Mouse (Mus musculus) megakaryocyte progenitor cell, adult 5-6 weeks (primary cell): ENCODE data around the gene Atxn7l3. TPM values are rescaled to one million over a fixed set of nuclear protein-coding genes. Genes with fewer than 3 reads are reported as not detected.
A peak's percentile ranks its signal among the peaks of the same experiment; 100 is the strongest.
"Not testable (repeated sequence)": the region's sequence is repeated elsewhere in the genome, so short reads cannot be mapped to it uniquely, and the experiment has no call there.

Source experiments
- ATAC-seq: replicated peaks from 2 replicates; pipeline ENCODE4 v1.8.0; 2016; ENCODE audit warnings: mild to moderate bottlenecking, moderate TSS enrichment, inconsistent platforms; ENCODE audit not compliant: poor library complexity
- total RNA-seq, 2 experiments: library from RNA; stranded (forward) in 1 of 2; stranded (reverse) in 1 of 2; fragments of 157-497, 149-512 nt in 1 of 2; fragments of 200-1000 nt in 1 of 2; gene quantifications; 2 replicates each; pipeline versions ENCODE4 v1.2.3 to v1.2.4; 2015 to 2017

Gene Atxn7l3
- total RNA-seq, 2 experiments from 2014 or later: 19.1 to 25.6 TPM

DNA sequence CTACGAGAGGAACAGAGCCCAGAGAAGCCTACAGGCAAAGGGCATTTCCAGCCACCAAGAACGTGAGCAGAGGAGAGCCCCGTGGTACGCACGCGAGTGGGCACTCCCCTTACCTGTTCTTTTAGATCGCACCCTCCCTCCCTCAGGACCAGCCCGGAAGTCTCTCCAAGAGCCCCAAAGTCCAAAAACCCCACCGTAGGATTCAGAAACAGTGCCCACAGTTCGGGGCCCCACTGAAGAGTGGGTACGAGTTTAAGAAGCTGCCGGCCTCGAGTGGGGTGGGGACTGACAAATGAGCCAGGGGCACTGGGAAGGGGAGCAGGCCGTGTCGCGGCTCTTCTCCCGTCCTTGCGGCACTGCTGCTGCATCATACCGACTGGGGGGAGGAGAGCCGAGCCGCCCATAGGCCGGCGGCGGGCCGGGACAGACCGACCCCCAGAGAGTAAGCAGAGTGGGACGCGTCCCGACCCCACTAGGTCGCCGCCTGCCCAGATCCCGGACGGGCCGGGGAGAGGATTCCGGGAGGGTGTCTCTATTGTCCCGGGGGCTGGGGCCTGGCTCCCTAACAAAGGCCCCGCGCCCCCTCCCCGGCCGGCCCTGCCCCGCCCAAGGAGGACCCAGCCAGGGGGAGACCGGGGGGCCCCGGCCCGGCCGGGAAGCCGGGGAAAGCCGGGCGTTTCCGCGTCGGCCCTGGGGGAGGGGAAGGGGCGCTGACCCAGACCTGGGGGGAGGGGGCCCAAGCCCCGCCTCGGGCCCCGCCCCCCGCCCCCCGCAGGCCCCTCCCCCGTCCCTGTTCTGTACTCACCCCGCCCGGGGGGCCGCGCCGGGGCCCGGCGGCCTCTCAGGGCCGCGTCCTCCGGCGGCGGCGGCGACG is 596 bp downstream of the Atxn7l3 start:
- ATAC-seq: no peak

DNA sequence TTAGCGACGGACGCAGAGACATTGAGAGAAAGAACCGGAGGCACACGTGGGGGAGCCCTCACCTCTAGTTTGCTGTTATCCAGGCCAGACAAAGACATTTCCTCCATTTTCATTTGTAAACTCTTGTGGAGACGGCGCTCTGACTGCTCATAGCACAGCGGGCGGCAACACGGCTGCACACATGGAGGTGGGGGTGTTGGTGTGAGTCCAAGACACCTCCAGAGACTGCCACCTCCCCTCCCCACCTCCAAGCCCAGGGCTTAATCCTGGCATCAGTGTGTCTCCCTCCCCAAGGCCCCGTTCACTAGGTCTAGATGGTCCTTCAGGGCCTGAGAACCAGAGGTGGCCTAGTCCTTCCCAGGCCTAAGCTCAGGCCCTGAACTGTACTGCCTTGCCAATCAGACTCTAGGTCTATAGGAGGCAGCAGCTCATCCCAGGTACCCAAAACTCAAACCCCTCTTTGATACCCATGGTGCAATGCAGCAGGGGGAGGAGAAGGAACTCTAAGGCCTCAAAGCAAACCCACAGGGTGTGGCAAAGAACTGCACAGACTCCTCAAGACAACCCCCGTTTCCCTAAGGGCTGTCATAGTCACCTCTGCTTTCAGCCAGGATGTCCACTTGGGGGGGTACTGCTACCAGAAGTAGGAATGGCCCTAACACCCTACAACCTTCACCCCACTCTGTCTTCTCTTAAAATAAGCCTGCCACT is 1.4 kb downstream of the Atxn7l3 start:
- peak; percentile 33 for ATAC-seq

DNA sequence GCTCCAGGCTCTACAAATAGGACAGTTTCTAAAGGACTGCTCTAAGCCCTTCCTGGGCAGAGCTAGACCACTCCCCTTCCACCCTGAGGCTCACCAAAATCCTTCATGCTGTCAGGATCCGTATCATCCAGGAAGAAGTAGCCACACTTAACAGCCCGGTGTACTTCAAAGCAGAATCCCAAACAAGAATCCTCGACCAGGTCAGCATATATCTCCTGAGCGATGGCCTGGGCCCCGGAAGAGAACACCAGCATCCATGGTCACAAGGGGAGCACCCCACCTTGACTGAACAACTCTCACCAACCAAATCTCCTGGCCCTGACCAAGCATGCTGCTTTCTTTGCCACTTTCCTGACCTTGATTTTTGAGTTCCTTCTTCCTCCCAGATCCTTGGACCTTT is 2.0 kb downstream of the Atxn7l3 start:
- no peak for ATAC-seq

DNA sequence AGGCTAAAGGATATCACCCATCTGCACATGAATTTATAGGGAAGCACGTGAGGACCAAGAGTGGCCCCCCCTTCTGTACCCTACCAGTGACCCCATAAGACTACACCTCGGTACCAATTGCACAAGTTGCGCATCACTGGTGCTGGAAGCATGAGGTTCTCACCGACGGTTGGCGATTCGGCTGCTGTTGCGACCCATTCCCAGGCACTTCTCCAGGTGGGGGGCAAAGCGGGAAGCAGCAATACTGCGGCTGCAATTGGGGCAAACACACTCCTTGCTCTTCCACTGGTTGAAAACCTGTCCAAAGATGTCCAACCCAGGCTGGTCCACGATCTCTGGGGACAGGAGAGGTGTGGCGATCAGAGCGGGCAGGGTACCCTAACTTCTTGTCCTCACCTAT is 2.5 kb downstream of the Atxn7l3 start:
- no peak for ATAC-seq

DNA sequence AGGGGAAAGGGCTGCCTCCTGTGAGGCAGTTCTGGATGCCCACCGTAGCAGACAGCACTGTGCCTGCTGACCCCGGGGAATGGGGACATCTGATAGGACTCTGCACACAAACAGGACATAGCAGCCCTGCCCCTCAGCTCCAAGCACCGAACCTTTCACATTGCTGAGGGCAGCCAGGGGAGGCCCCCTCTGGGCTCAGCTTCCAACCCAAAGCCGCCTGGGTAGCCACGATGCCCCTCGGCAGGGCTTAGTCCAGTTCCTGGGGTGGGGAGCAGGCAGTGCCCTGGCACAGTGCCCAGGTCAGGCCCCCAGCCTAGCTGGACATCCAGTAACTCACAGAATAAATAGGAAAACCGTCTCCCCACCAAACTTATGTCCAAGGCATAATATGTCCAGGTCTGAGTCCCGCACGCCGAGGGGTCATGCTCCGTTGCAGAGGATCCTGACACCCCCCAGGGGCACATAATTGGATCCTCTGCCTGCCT is 5.3 kb downstream of the Atxn7l3 start:
- ATAC-seq: no peak

DNA sequence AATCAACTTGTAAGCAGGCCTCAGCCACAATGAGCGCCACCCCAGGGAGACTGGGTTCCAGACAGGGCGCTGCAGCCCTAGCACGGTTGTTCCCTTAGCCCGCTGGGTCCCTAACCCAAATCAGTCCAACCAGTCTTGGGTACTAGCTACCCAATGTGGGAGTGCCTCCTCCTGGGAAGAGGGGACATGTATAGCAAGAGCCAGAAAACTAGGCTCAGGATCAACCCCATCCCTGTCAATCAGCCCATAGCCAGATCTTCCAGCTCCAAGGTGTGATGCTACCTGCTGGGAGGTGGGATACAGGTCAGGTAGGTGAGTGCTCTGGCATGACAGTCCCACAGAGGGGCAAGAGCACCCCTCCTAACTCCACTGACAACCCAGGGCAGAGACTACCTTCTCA is 6.3 kb downstream of the Atxn7l3 start:
- no peak for ATAC-seq

DNA sequence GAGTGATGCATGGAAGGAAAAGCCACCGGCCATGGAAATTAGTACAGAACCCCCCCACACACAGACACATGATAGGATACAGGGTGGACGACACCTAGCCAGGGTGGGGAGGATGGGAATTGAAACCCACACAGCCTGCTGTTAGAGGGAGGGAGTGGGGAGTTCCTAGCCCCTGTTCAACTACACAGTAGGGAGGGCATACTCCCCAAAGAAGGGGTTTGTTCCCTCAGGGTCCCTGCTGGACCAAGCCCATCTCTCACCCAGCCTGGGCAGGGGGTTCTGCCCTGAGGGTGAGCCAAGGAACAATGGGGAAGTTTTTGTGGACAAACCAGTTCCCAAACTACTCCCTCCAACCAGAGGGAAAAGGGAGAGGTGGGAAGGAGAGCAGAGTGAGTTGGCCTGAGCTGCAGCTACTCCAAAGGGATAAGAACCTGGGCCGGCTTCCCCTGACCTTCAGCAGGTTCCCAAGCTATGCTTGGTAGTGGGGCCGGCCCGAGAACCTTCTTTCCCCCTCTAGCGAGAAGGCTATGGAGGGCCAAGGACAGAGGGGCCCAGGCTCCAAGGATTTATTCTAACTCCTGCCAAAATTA is 6.8 kb downstream of the Atxn7l3 start:
- no peak for ATAC-seq

DNA sequence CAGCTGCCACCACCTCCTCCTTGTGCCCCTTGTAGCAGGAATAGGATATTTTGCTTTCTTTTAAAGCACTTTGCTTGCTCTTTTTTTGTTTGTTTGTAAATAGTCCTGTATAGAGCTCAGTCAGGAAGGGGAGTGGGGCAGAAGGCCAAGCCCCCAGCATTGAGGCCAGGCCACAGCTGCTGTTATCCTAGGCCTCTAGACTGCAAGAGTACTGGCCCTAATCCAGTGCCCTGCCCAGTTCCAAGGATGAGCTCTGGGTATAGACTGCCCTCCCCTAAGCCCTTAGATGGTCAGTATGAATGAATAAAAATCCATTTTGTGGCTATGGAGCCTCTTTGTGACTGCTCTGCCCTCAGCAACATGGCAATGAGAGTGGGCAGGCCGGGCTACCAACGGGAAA is 7.5 kb downstream of the Atxn7l3 start:
- ATAC-seq: no peak

DNA sequence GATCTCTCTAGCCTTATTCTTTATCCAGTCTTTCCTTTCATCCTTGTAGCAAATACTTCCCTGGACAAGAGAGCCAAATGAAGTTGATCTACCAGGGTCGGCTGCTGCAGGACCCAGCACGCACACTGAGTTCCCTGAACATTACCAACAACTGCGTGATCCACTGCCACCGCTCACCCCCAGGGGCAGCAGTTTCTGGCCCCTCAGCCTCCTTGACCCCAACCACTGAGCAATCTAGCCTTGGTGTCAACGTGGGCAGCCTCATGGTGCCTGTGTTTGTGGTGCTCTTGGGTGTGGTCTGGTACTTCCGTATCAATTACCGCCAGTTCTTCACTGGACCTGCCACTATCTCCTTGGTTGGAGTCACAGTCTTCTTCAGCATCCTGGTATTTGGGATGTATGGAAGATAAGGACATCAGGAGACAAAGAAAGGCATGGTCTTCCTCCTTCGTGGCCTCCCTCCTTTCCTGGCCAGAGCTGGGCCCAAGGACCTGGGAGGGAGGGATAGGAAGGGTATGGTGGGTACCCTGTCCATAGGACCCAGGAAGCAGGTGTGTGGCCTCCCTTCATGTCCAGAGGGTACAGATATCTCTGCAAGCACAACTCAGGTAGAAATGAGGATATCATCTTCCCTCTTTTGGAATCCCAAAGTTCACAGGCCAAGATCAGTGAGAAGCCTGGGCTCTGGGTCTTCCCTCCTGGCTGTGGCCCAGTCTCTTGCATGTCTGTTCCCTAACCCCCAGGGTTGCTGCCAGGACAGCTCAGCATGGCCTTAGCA is 8.2 kb downstream of the Atxn7l3 start:
- no peak for ATAC-seq

DNA sequence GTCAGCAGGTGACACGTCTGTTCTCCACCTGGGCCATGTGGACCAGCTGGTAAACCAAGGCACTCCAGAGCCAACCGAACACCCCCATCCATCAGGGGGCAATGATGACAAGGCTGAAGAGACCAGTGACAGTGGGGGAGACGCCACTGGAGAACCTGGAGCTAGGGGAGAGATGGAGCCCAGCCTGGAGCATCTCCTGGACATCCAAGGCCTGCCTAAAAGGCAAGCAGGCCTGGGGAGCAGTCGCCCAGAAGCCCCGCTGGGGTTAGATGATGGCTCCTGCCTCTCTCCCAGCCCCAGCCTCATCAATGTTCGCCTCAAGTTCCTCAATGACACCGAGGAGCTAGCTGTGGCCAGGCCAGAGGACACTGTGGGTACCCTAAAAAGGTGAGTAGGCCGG is 8.9 kb downstream of the Atxn7l3 start:
- ATAC-seq: no peak

DNA sequence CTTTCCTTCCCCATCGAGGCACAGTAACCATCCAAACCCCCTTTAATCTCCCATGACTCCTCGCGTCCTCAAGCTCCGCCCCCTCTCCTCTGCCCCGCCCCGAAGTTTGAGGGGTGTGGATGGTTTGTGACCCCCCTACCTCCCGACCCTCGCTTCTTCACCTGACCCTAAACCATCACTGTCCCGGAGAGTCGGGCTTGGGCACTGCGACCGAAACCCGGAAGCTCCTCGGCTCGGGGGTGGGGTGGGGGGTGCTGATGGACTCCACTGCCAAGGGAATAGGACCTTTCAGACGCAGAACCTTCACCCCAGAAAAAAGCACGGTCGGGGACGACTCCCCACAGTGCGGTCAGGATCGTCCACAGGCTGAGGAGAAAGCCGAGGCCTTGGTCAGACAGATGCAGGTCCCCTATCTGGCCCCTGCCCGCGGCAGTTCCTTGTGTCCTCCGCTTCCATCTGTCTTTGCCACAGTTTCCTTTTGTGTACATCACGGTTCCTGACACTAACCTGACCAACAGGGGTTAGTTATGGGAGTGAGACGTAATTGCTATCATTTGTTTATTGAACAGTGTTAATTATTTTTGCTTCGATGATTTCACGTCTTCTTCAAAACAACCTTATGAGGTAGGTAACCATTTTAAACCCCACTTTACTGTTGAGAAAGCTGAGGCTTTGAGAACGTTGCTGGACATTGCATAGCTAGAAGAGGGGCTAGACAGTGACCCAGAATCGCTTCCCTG is 11.2 kb downstream of the Atxn7l3 start:
- ATAC-seq: peak; percentile 61

DNA sequence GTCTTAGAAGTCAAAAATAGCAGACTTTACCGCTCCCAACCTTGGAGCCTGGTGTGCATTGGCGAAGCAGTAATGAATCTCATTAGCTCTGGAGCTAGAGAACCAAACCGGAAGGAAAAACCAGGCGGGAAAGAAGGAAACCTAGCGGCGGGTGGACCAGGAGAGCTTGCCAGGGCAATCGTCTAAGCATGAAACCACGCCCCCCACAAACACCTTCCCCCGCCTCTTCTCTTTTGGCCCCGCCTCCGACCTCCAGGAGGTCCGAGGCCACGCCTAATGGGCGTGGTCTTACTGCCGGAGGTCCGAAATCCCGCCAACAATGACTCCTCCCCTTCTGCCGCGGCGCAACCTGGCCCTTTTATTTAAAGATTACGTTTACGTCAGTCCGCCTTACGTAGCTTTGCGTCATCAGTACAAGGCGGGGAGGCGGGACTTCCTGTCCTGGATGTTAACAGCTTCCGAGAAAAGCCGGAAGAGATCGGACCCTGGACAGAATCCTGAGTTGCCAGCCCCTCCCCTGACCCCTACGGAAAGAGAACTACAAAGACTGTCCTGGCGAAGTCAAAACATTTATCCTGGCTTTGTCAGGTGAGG is 11.8 kb downstream of the Atxn7l3 start, which contains the start of gene Tmub2:
Gene Tmub2, plus strand, starts transcription at position 431 of the 594 bp plus-strand sequence.
- ATAC-seq: peak; percentile 95

DNA sequence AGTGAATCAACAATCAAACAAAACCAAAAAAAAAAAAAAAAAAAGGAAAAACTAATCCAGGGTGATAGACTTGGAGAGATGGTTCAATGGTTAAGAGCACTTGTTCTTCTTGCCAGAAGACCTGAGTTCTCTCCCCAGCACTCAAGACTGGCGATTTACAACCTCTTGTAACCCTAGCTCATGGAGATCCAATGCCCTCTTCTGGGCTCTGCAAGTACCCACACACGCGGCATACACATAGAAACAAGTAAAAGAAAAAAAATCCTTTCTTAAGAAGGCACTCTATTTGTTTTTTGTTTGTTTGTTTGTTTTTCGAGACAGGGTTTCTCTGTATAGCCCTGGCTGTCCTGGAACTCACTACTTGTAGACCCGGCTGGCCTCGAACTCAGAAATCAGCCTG is 12.5 kb downstream of the Atxn7l3 start:
- no peak for ATAC-seq

DNA sequence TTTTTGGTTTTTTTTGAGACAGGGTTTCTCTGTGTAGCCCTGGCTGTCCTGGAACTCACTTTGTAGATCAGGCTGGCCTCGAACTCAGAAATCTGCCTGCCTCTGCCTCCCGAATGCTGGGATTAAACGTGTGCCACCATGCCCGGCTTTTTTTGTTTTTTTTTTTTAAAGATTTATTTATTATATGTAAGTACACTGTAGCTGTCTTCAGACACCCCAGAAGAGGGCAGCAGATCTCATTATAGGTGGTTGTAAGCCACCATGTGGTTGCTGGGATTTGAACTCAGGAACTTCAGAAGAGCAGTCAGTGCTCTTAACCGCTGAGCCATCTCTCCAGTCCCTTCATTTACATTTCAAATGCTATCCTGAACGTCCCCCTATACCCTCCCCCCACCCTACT is 16.2 kb downstream of the Atxn7l3 start:
- not testable (repeated sequence) for ATAC-seq

DNA sequence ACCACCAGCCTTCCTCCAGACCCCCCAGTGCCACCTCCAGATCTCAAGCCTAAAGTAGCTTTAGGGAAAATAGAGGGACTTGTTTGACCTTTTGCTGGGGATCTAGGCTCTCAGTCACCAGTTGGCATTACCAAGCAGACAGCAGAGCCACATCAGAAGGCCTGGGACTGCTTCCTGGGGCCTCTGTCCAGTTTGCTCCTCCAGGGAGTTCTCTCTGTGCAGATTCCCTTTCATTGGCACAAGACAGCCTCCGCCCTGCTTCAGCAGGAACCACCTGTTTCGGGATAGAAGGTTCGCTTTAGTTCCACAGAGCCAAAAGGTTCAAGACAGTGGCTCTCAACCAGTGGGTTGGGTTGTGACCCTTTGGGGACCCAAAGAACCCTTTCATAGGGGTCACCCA is 16.8 kb downstream of the Atxn7l3 start:
- ATAC-seq: no peak

DNA sequence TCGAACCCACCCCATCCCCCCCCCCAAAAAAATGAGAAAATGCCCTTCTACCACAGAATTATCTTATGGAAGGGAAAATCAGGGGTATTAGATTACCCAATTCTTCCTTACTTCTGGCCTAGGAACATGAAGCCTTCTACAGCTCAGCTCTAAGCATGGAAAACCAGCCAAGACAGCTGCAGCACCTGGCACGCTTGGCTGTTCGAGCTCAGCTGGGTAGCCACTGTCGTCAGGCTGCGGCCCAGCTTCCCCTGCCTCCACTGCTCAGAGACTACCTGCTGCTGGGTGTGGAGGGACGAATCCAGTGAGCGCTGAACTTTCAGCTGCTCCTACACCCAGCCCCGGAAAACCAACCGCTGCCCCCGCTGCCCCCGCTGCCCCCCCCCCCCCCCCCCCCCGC is 18.7 kb downstream of the Atxn7l3 start:
- ATAC-seq: no peak

DNA sequence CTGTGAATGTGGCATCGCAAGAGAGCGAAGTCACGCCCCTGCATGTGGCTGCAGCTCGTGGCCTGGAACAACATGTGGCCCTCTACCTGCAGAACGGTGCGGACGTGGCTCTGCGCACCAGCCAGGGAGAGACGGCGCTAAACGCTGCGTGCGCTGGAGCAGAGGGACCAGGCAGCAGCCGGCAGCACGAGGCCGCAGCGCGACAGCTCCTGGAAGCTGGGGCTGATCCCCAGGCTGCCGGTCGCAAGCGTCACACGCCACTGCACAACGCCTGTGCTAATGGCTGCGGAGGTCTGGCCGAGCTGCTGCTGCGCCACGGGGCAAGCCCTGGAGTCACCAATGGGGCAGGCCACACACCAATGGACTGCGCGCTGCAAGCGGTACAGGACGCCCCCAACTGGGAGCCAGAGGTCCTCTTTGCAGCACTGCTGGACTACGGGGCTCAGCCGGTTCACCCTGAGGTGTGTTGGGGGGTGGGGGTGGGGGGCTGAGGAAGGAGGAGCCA is 20.0 kb downstream of the Atxn7l3 start:
- ATAC-seq: peak; percentile 83

DNA sequence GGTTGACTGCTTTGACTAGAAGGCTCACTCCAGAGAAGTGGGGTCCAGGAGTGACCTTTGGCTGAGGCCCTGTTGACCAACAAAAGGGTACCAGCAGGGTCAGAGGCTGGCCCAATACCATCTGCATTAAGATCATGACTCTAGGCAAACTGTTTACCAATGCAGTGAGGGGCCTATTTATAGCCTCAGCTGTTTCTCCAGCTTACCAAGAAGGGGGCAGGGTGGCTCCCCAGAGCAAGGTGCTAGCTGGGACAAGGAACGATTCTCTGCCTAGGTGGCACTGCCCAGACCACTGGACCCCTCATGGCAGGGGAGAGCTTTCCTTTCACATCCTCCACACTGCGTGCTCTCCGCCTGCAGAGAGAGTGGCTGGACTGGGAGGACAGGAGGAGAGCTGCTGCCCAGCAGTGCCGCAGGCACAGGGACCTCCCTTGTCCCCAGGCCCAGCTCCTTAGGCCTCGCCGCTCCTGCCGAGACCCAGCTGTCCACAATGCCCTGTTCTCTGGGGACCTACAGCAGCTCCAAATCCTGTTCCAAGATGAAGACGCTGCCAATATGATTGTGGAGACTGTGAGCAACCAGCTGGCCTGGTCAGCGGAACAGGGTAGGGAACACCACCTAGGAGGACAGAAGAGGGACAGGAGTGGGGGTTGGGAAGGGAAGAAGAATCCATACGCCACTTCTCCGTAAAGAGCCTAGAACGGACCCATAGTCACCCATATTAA is 27.7 kb downstream of the Atxn7l3 start, which contains the start of gene Asb16:
Gene Asb16, plus strand, starts transcription at position 224 of the 725 bp plus-strand sequence.
- ATAC-seq: no peak

DNA sequence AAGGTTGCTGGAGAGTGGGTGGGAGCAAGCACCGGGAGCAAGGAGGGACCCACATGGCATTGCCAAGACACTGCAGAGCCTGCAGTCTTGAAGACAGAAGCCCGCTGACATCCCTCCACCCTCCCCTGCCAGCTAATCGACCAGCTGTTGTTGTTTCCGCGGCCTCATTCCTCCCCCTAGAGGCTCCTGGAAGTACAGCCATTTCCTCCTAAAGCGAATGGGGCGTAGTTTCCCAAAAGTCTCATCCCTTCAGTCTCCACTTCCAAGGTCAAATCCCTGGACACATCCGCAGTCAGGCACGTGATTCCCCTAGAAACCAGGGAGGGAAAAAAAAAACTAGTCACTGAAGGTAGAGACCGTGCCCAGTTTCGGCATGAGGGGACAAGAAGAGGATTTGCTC is 29.0 kb downstream of the Atxn7l3 start:
- peak; percentile 95 for ATAC-seq
